Mouse (Mus musculus) olfactory bulb, adult 2 months (tissue): ENCODE measurements around the gene Plvap. TPM values are rescaled to one million over a fixed set of nuclear protein-coding genes. Genes with fewer than 3 reads are reported as not detected.

ENCODE experiments used
- H3K27ac ChIP-seq: fragments of 200-500 bp; 2 replicates; pipeline ENCODE4 v1.5.1; 2012; ENCODE audit warnings: low read depth, low read length; ENCODE audit not compliant: insufficient read depth
- H3K4me1 ChIP-seq: fragments of 200-500 bp; 2 replicates; pipeline ENCODE4 v1.6.1; 2012; ENCODE audit warnings: low read length; ENCODE audit not compliant: control insufficient read depth, insufficient read depth
- H3K4me3 ChIP-seq: fragments of 200-500 bp; 2 replicates; pipeline ENCODE4 v1.5.1; 2012; ENCODE audit warnings: mild to moderate bottlenecking, low read depth, low read length, moderate library complexity; ENCODE audit not compliant: insufficient read depth
- CTCF ChIP-seq: fragments of 200-500 bp; IDR thresholded peaks from 2 replicates; pipeline ENCODE4 v1.5.1; 2012; ENCODE audit warnings: low read depth, mild to moderate bottlenecking, low read length, moderate library complexity; ENCODE audit not compliant: insufficient read depth
- POLR2A ChIP-seq: fragments of 200-500 bp; IDR thresholded peaks from 2 replicates; pipeline ENCODE4 v1.6.1; 2012; ENCODE audit warnings: mild to moderate bottlenecking, low read depth, low read length, moderate library complexity; ENCODE audit not compliant: insufficient read depth
- WGBS: fragments of 180-500 bp; shearing (Covaris S2); methylation state at CpG from one replicate; pipeline ENCODE4 v1.1.7; 2018; 5-methylcytosine and 5-hydroxymethylcytosine counted together
- polyA plus RNA-seq: library from polyadenylated mRNA; stranded (reverse); fragments of >200 nt; gene quantifications from 2 replicates; pipeline ENCODE4 v1.2.4, GENCODE M21; 2012; ENCODE audit warnings: low replicate concordance; ENCODE audit not compliant: missing spikeins, insufficient read depth, insufficient read length

The Plvap gene
- polyA plus RNA-seq, 1 experiment = not detected

DNA sequence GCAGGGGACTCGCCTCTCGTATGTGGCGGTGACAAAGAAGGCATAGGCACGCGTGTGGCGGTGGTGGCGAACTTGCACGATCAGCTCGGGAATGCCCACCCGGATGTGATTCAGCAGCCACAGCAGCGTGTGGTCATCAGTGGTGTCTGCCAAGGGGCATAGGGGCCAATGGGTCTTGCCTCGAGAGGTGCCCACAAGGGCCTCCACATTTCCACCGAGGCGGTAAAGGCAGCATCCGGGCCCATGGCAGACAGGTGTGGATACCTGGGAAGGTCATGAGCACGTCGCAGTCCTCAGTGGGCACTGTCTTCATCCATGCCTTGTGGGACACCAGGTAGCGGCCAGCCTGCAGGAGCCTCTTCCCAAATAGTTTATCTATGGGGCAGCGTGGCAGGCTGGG is 26.8 kb downstream of the Plvap start:
- peaks cover 22% of the 10 kb centered on the region for H3K4me1 ChIP-seq
- peak overlapping the region; percentile 95 for H3K4me3 ChIP-seq
- 92% methylated on average over 19 of the region's 19 CpGs for WGBS
- no peak for TF ChIP-seq POLR2A
- TF ChIP-seq CTCF = no peak
- no peak overlapping the region for H3K27ac ChIP-seq

DNA sequence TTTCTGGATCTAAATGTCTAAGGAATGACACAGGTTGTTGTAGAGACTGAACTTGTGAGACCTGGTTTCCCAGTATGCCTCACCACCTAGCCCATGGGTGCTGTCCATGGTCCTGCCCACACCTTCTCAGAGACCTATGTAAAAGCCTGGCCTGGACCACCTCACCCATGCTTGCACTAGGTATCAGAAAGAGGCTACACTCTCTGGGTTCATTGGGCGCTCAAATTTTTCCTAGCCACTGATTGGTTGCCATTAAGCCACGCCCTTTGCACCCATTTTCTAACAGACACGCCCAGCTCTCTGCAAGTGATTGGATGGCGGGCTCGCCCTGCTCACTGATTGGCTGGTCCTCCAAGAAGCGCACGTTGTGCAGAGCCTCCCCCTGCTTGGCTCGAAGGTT is 27.6 kb downstream of the Plvap start:
- TF ChIP-seq CTCF = no peak
- TF ChIP-seq POLR2A = no peak
- peaks cover 18% of the 10 kb centered on the region for H3K4me1 ChIP-seq
- H3K4me3 ChIP-seq = no peak overlapping the region
- no peak overlapping the region for H3K27ac ChIP-seq
- 60% methylated on average over 8 of the region's 8 CpGs for WGBS

DNA sequence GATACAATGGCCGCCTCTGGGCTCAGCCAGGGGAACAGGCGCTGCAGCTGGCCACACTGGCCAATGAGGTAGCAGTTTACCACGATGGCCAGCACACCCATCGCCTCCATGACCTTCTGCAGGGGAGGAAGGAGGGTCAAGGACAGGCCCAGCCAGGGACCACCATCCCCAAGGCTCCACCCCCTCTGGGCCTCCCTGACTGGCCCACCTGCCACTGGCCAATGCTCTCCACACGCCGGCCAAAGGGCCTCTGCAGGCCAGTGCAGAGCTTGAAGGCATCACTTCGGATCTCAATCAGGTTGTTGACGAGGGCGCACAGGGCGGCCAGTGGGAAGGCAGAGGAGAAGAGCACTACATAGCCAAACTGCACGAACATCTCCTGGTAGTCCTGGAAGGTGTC is 32.6 kb downstream of the Plvap start:
- Histone ChIP-seq H3K4me1 (peaks cover 17% of the 10 kb centered on the region), H3K4me3 (no peak overlapping the region), H3K27ac (no peak overlapping the region)
- TF ChIP-seq CTCF (no peak), POLR2A (no peak)
- 91% methylated on average over 11 of the region's 11 CpGs for WGBS

DNA sequence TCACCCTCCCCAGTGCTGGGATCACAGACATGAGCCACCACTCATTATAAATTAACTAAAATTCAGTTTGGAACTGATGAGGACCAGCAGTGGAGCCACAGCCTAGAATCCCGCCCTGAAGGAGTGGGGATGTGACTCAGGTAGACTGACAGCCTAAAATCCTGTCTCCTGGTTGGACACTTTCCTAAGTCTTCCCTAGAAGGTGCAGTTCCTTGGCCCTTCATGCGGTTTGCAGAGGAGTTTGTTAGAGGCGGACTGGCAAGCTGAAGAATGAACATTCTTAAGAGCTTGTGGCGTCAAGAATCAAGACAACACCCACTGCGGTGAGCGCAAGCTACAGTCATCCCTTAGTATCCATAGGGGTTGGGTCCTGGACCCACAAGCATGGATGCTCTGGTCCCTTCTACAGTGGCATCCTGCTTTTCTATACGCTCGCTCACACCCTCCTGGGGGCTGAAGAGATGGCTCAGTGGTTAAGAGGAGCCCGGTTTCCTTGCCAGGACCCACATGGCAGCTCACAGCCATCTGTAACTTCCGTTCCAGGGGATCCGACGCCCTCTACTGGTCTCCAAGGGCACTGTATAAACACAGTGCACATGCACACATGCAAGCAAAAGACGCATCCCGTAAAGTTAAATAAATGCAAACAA is 34.2 kb downstream of the Plvap start:
- WGBS = 46% methylated on average over 14 of the region's 14 CpGs
- TF ChIP-seq CTCF = no peak
- TF ChIP-seq POLR2A = no peak
- H3K4me1 ChIP-seq = peaks cover 17% of the 10 kb centered on the region
- peak overlapping the region; percentile 8; the same call in 1 of the 2 replicates for H3K4me3 ChIP-seq
- no peak overlapping the region for H3K27ac ChIP-seq

DNA sequence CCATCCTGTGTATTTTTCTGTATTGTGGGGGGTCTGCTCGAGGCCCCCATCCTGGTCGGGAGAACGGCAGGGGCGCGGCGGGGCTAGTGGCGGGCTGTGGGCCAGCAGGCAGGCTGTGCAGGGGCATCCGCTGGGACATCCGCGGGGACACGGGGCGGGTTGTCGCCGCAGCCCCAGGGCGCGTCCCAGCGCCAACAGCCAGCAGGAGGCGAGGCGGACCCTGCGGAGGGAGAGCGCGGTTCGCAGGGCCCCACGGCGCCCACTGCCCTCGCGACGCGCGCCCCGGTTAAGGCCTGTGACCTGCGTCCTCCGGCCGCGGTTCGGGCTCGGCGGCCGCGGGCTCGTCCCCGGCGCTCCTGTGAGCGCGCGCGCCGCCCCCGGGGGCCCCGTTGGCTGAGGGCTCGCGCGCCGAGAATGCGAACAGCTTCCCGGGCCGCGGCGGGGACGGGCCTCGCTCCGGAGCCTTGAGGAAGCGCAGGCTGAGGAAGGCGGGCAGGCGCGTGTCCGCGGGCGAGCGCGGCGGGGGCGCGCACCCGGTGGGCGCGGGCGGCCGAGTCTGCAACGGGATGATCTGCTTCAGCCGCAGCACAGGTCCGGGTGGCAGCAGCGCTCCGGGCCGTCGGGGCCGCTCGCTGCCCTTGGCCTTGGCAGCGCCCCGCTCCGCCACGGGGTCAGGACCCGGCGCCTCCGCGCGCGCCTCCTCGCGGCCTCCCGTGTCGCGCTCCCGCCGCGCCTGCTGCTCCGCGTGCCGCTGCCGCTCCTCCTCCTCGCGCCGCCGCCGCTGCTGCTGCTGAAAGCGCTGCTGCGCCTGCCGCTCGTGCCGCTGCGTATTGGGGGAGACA is 35.2 kb downstream of the Plvap start:
- peaks cover 17% of the 10 kb centered on the region for H3K4me1 ChIP-seq
- WGBS = under 1% methylated on average over 109 of the region's 121 CpGs
- H3K27ac ChIP-seq = peak overlapping the region; percentile 73
- TF ChIP-seq CTCF (no peak), POLR2A (peak; percentile 16; the same call in 1 of the 2 replicates)
- H3K4me3 ChIP-seq = peak overlapping the region; percentile 57

DNA sequence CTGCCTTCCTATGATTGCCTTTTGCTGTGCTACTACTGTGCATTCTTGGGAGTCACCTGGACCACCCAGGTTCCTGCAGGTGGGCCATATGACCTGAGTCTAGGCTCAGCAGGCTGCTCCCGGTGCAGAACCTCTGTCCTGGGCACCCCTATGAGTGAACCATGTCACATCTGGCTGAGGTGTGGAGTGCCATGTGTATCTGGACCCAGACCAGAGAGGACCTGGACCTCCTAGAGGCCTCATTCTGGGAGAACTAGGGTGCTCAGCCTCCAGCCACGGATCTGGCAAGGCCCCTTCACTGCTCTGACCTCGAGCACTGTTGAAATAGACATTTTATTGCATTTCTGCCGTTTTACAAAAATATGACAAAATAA is 35.9 kb downstream of the Plvap start:
- Histone ChIP-seq H3K4me3 (peak overlapping the region; percentile 57; the same call in 1 of the 2 replicates), H3K4me1 (peaks cover 23% of the 10 kb centered on the region), H3K27ac (peak overlapping the region; percentile 73; the same call in 1 of the 2 replicates)
- WGBS = 26% methylated on average over 4 of the region's 4 CpGs
- TF ChIP-seq POLR2A (no peak), CTCF (no peak)

DNA sequence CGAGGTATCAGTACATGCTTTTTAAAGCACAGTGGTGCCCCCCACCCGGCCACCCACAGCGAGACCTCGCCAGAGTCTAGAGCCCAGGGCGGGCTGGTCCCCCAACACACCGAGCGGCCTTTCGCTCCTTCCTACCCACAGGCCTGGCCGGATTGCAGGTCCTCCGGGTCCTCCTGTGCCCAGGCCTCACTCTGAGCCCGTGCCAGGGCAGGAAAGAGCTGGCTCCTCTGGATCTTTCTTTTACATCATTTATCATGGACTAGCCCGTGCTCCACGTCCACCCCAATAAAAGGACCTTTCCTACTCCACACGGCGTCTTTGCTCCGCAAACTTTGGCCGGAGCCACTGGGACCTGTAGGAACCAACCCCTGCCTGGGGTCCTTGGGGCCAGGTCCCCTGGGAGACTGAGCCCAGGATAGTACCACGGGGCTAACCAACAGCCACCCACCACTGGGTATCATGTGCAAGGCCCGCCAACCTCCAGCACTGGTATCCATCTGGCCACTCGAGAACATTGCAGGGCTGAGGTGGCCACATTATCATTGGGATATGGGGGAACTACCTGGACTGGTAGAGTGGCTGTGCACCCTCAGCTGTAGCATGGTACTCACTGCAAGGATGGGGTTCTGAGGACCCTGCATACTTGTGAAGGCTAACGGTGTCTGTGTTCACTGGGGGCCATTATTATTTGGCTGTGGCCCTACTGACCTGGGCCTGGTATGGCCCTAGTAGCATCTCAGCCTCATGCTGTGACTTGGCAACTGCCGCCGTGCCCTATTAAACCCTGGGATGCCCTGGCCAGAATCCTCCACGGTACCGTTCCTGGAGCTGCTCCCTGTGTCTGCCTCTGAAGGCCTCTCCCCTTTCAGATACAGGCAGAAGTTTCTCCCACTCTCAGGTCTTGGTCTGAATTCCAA is 36.5 kb downstream of the Plvap start:
- 84% methylated on average over 25 of the region's 25 CpGs for WGBS
- Histone ChIP-seq H3K4me3 (no peak overlapping the region), H3K27ac (no peak overlapping the region), H3K4me1 (peaks cover 29% of the 10 kb centered on the region)
- TF ChIP-seq POLR2A (no peak), CTCF (no peak)

DNA sequence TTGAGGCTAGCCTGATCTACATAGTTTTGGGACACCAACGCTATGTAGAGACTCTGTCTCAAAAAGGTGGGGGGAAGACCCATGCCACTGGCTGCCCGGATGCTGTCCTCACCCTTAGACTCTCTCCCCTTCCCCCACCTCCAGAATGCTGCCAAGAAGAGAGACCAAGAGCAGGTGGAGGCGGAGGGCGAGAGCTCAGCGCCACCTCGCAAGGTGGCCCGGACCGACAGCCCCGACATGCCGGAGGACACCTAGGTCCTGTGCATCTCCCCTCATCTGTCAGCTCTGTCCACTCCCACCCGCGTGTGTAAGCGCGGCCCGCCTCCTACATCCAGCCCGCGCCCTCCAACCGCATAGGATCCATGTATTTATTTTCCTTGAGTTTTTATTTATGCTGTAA is 37.2 kb downstream of the Plvap start:
- no peak overlapping the region for H3K4me3 ChIP-seq
- no peak for TF ChIP-seq CTCF
- no peak for TF ChIP-seq POLR2A
- WGBS = 89% methylated on average over 18 of the region's 18 CpGs
- H3K27ac ChIP-seq = no peak overlapping the region
- H3K4me1 ChIP-seq = peaks cover 35% of the 10 kb centered on the region
